8 mouse cellular contexts compared by ENCODE assay signal in genomic region chr13:45745851-45746773, GRCm38 (mm10).
DNase-seq lines count a peak whose midpoint lies in the region; ATAC-seq and TF ChIP-seq lines count a peak whose summit lies in the region.
"Had no signal": no experiment of that assay in that cellular context is flagged by ENCODE, and none has a peak within 500 bp of the region (broad histone marks: within the 10 kb centered on the region; RNA-seq: fewer than 3 reads in every experiment).

No protein-coding gene starts in this region.

- no peak overlapping the region for H3K4me2 ChIP-seq in intestine, postnatal 0 days (replicated peaks; ENCODE audit: low read depth)
- no peak overlapping the region for H3K4me2 ChIP-seq in intestine, embryonic 16.5 days (ENCODE audit: low read depth, low read length)
- H3K4me2 ChIP-seq in forebrain, postnatal 0 days (ENCODE audit: low read depth) = no peak overlapping the region
- H3K4me2 ChIP-seq: embryonic facial prominence, embryonic 15.5 days had no signal

- no peaks in the 10 kb centered on the region for H3K27me3 ChIP-seq in intestine, postnatal 0 days (replicated peaks; ENCODE audit: control insufficient read depth, insufficient read depth, low read length)
- H3K27me3 ChIP-seq in intestine, embryonic 16.5 days (replicated peaks; ENCODE audit: control insufficient read depth, insufficient read depth, low read length) = no peaks in the 10 kb centered on the region
- H3K27me3 ChIP-seq in forebrain, postnatal 0 days (ENCODE audit: insufficient read depth, low read length) = no peaks in the 10 kb centered on the region
- H3K27me3 ChIP-seq in splenic B cell, adult 2 months (ENCODE audit: control insufficient read depth, insufficient read depth, low read length, poor library complexity, severe bottlenecking) = no peaks in the 10 kb centered on the region
- H3K27me3 ChIP-seq: embryonic facial prominence, embryonic 15.5 days had no signal

- no peak overlapping the region for H3K27ac ChIP-seq in intestine, postnatal 0 days (ENCODE audit: low read depth, low read length)
- H3K27ac ChIP-seq in intestine, embryonic 16.5 days (ENCODE audit: low read length) = no peak overlapping the region
- H3K27ac ChIP-seq in forebrain, postnatal 0 days (ENCODE audit: low read depth, low read length) = peak overlapping the region; percentile 31
- H3K27ac ChIP-seq: embryonic facial prominence, embryonic 15.5 days had no signal

- WGBS in intestine, postnatal 0 days = 78% methylated on average over 12 of the region's 12 CpGs
- WGBS in intestine, embryonic 16.5 days = 78% methylated on average over 12 of the region's 12 CpGs
- 60% methylated on average over 12 of the region's 12 CpGs for WGBS in forebrain, postnatal 0 days

- H3K9ac ChIP-seq in intestine, postnatal 0 days (ENCODE audit: low read depth, low read length) = no peak overlapping the region
- H3K9ac ChIP-seq in intestine, embryonic 16.5 days (ENCODE audit: low read depth, low read length) = no peak overlapping the region
- no peak overlapping the region for H3K9ac ChIP-seq in forebrain, postnatal 0 days
- H3K9ac ChIP-seq: embryonic facial prominence, embryonic 15.5 days had no signal

- no peak overlapping the region for H3K4me3 ChIP-seq in intestine, postnatal 0 days (ENCODE audit: low read depth, low read length)
- no peak overlapping the region for H3K4me3 ChIP-seq in intestine, embryonic 16.5 days (ENCODE audit: low read length)
- no peak overlapping the region for H3K4me3 ChIP-seq in forebrain, postnatal 0 days (ENCODE audit: low read depth, low read length)
- H3K4me3 ChIP-seq: embryonic facial prominence, embryonic 15.5 days had no signal

- no peaks in the 10 kb centered on the region for H3K9me3 ChIP-seq in intestine, postnatal 0 days (ENCODE audit: control insufficient read depth)
- no peaks in the 10 kb centered on the region for H3K9me3 ChIP-seq in intestine, embryonic 16.5 days (ENCODE audit: control insufficient read depth, low read length)
- no peaks in the 10 kb centered on the region for H3K9me3 ChIP-seq in forebrain, postnatal 0 days (ENCODE audit: low read length)
- H3K9me3 ChIP-seq: embryonic facial prominence, embryonic 15.5 days had no signal

- ATAC-seq in intestine, postnatal 0 days = no peak
- ATAC-seq in intestine, embryonic 16.5 days = no peak
- ATAC-seq in forebrain, postnatal 0 days = peak; percentile 65

- H3K36me3 ChIP-seq in intestine, postnatal 0 days (ENCODE audit: control insufficient read depth, insufficient read depth) = no peaks in the 10 kb centered on the region
- no peaks in the 10 kb centered on the region for H3K36me3 ChIP-seq in intestine, embryonic 16.5 days (ENCODE audit: control insufficient read depth, insufficient read depth, low read length)
- no peaks in the 10 kb centered on the region for H3K36me3 ChIP-seq in forebrain, postnatal 0 days (ENCODE audit: insufficient read depth)
- H3K36me3 ChIP-seq in splenic B cell, adult 2 months (ENCODE audit: control insufficient read depth, insufficient read depth, low read length, poor library complexity, severe bottlenecking) = no peaks in the 10 kb centered on the region
- H3K36me3 ChIP-seq: embryonic facial prominence, embryonic 15.5 days had no signal

- peak; percentile 20 for DNase-seq in right cerebral cortex, postnatal 25 days
- DNase-seq in right cerebral cortex, postnatal 14 days = no peak
- peak; percentile 28 for DNase-seq in forebrain, postnatal 0 days
- DNase-seq in splenic B cell, adult 2 months (ENCODE audit: low read depth, low spot score) = peak; percentile 6
- DNase-seq in spleen, postnatal 36 days (ENCODE audit: low spot score in 2 of 2) = no peak

- peaks cover 13% of the 10 kb centered on the region for H3K4me1 ChIP-seq in intestine, postnatal 0 days (replicated peaks; ENCODE audit: control insufficient read depth, insufficient read depth, low read length)
- peaks cover 13% of the 10 kb centered on the region; the same call in 1 of the 2 replicates for H3K4me1 ChIP-seq in intestine, embryonic 16.5 days (ENCODE audit: control insufficient read depth, insufficient read depth, low read length)
- peaks cover 3% of the 10 kb centered on the region; the same call in 1 of the 2 replicates for H3K4me1 ChIP-seq in forebrain, postnatal 0 days (ENCODE audit: insufficient read depth)

- peak; percentile 62 for TF ChIP-seq CTCF in intestine, postnatal 0 days (IDR thresholded peaks at IDR 0.05; ENCODE audit: low read depth)
- TF ChIP-seq CTCF in forebrain, postnatal 0 days (IDR thresholded peaks at IDR 0.05; ENCODE audit: low read depth) = peak; percentile 60

Comparison
In these comparisons a context has a peak if more than half of its experiments do, and no peak if none do; other contexts are left out.
1. DNase-seq: peak in right cerebral cortex, postnatal 25 days (single experiment), forebrain, postnatal 0 days (single experiment) and splenic B cell, adult 2 months (single experiment); none in right cerebral cortex, postnatal 14 days (single experiment) and spleen, postnatal 36 days (0 of 2).